Mouse (Mus musculus): Measurements from ENCODE around the gene Ogdh.

Gene Ogdh

GRCm38 (mm10) chr11:6294632-6295031, 3.2 kb downstream of the Ogdh start:
- DNase-seq (ENCODE audit: low spot score): no peak

DNA sequence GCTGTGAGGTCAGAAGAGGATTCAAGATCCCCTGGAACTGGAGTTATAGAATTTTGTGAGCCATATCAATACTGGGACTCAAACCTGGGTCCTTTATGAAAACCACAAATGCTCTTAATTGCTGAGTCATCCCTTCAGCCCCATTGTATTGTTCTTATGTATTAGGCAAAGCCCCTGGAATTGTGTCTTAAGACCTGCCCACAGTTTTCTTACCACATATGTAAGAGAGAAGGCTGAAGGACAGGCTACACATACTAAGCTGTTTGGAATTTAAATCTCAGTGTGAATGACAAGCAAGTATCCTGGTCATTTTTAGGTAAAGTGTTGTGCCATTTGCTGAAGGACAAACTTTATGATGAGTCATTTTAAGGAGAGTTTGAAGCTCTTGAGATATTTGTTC, 4.6 kb downstream of the Ogdh start:
- DNase-seq (ENCODE audit: low spot score): no peak

GRCm38 (mm10) chr11:6299435-6299834, 8.0 kb downstream of the Ogdh start:
- DNase-seq (ENCODE audit: low spot score): no peak

DNA sequence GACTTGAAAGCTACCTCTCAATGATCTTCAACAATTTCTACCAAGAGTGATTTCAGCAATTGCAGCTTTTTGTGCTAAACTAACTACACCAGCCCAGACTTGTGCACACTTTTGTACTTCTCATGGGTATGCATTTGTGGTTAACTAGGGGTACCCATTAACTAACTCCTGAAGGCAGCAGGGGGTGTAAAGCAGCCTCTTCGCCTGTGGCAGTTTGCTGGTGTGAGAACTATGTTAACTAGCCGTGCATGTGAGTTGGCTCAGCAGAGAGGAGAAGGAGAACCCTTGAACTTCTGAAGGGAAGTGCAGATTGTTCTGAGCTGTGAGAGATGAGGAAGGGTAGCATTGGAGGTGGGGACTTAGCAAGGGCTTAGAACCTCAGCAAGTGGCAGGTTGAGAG, 11.4 kb downstream of the Ogdh start:
- DNase-seq (ENCODE audit: low spot score): no peak

DNA sequence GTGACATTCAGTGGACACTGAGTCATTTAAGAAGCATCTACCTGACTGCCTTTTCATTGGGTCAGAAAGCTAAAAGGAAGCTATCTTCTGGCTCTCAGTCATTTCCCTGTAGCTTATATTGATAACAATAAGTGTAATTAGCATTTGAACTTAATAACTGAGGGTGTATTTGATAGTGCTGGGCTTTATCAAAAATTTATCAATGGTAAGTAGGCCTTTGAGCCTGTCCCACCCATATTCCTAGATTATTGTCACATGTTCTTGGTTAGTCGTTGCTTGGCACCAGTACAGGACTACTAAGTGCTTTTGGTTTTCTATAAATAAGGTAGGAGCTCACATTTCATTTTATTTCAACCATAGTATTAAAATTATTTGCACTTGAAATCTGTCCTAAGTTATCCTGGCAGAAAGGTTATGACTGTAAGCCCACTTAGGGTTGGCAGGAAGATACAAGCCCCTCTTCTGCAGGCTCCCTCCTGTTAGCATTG, 14.6 kb downstream of the Ogdh start:
- no peak for DNase-seq (ENCODE audit: low spot score)

- DNase-seq (ENCODE audit: low spot score): no peak
Observed at GRCm38 (mm10) chr11:6308181-6308580, 16.7 kb downstream of the Ogdh start.

DNA sequence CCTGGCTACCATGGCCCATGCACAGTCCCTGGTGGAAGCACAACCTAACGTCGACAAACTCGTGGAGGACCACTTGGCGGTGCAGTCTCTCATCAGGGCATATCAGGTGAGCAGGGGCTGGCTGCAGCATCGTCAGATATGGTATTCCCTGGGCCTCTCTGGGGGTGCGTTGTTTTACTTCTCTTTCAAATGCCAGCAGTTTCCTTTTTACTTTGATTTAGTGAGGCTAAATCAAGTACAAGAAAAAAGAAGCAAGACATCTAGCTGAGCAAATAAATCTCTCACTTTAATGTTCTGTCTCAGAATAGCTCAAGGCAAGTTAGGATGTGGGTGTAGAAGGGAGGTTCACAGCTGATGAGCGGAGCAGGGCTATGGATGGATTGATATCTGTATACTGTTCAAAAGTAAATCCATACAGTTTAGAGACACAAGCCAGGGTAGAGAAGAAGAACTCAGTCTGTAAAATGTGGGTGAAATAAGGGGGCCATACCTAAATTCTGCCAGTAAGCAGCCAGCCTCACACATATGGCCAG, 22.5 kb downstream of the Ogdh start:
- DNase-seq (ENCODE audit: low spot score): no peak

DNA sequence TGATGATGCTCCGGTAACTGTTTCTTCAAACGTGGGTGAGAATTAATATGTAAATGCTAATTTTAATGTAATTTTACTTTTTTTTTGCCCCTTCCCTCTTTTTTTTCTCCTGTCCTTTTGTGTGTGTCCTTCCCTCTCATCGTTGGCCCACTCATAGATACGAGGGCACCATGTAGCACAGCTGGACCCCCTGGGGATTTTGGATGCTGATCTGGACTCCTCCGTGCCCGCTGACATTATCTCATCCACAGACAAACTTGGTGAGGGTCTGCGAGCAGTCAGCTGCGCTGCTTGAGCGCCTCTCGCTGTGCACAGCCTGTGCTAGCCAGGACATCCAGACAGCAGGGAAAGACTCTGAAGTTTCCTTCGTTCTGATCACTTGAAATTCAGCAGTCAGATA, 25.4 kb downstream of the Ogdh start:
- DNase-seq (ENCODE audit: low spot score): no peak

DNA sequence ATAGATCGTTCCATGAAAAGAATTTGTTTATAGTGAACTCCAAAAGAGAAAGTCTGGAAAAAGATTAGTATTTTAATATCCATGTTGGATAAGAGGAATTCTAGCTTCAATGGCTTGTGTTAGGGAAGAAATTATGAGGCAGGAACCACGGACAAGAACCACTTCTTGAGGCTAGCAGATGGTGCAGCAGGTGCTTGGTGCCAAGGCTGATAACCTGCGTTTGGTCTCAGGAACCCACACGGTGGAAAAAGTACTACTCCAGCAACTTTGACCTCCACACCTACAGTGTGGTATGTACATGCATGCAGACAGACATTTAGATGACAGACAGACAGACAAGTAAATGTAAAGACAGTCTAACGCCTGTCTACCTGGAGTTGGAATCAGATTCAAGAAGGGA, 27.1 kb downstream of the Ogdh start:
- no peak for DNase-seq (ENCODE audit: low spot score)

DNA sequence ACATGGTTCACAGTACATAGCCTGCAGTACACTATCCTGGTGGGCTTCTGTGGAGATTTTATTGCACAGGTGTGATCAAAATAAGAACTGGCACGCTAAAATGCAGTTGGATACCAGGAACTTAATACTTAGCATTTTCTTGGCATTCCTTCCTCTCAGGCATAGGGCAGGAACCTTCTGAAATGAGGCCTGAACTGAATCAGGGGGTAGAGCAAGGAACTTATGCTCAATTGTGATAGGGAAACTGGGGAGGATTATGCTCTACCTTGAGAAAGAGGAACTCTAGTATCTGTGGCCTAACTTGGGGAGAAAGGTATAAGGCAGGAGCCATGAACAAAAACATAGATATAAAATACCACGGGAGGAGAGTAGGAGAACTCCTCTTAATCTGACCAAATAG, 27.9 kb downstream of the Ogdh start:
- no peak for DNase-seq (ENCODE audit: low spot score)

DNA sequence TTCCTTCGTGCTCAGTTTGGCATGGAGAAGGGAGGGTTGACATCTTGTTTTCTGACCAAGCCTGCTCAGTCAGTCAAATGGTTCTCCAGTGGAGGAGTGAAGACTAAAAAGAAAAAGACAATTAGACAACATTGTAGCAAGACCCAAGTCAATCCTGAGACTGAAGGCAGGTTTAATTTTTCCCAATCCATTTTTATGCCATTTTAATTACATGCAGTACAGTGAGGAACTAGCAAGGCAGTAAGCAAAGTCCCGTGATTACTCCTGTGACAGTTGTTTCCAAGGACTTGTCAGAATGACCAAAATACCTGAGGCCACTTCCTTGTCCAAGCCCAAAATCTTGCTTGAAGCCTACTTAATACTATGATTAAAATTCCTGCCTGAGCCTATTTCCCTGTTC, 30.7 kb downstream of the Ogdh start:
- DNase-seq (ENCODE audit: low spot score): no peak

GRCm38 (mm10) chr11:6323348-6323747, 31.9 kb downstream of the Ogdh start:
- no peak for DNase-seq (ENCODE audit: low spot score)

DNA sequence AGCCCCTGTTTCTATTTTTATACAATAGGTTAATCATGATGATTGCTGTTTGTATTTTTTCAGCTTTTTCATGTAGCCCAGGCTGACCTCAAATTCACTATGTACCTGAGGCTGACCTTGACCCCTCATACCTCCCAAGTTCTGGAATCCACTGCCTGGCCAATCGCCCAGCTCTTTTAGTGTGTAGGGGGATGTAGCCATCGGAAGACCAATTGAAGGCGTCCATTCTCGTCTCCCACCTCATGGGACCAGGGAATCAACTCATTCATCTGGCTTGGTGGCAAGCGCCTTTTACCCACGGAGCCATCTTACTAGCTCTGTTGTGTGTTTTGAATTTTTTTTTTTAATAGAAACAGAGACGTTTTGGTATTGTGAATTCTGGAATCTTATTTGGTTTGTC, 39.8 kb downstream of the Ogdh start:
- no peak for DNase-seq (ENCODE audit: low spot score)

DNA sequence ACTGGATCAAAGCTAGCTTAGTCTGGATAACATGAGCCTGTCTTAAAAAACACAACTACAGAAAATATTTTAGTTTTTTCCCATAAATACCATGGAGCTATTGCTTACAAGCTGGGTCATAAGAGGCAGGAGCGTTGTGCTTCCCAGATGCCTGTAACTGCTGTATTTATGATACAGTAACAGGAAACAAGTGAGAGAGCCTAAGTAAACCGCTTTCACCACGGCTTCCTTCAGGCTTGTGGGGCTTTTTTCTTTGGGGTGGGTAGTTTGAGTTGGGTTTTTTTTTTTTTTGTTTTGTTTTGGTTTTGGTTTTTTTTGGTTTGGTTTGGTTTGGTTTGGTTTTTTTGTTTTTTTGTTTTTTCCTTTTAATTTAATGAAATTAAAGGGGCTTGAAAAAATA, 41.2 kb downstream of the Ogdh start:
- no peak for DNase-seq (ENCODE audit: low spot score)

- DNase-seq (ENCODE audit: low spot score): no peak
Observed at GRCm38 (mm10) chr11:6333403-6333802, 42.0 kb downstream of the Ogdh start.

DNA sequence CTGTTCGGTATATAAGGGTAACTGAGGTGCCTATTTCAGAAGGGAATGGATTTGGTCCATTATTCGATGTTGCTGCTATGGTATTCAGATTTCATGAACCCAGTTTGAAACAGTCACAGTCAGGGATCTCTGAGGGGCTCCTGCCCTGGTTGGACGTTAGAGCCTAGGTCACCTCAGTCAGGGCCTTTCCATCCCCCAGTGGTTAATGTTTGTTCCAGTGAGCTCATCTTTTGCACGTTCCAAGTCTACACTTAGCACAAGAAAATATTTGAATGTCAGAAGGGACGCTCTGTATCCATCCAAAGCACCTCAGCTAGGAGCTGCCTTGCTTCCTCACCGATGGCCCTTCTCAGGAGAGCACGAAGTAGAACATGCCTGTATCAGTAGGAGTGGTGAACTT, 43.9 kb downstream of the Ogdh start:
- no peak for DNase-seq (ENCODE audit: low spot score)

- no peak for DNase-seq (ENCODE audit: low spot score)
Observed at GRCm38 (mm10) chr11:6336689-6337088, 45.3 kb downstream of the Ogdh start.

GRCm38 (mm10) chr11:6345956-6346355, 54.5 kb downstream of the Ogdh start:
- DNase-seq (ENCODE audit: low spot score): no peak

DNA sequence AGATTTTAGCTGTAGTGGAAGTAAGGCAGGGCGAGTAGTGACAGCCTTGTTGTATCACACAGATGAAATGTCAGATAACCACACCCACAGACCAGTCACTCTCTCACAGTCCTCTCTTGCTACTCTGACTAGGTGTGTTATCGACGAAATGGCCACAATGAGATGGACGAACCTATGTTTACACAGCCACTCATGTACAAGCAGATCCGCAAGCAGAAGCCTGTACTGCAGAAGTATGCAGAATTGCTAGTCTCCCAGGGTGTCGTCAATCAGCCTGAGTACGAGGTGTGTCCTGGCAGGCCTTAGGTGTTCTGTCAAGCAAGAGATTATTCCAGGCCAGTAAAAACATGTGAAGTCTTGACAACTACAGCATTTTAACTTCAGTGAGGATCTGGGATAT, 55.5 kb downstream of the Ogdh start:
- DNase-seq (ENCODE audit: low spot score): no peak

GRCm38 (mm10) chr11:6348681-6349200, 57.3 kb downstream of the Ogdh start:
- DNase-seq (ENCODE audit: low spot score): no peak

GRCm38 (mm10) chr11:6349586-6349985, 58.2 kb downstream of the Ogdh start:
- DNase-seq (ENCODE audit: low spot score): no peak

- DNase-seq (ENCODE audit: low spot score): no peak
Observed at GRCm38 (mm10) chr11:6355106-6355505, 63.7 kb downstream of the Ogdh start.

GRCm38 (mm10) chr11:6364581-6365275, 73.3 kb downstream of the Ogdh start:
- no peak for DNase-seq (ENCODE audit: low spot score)

GRCm38 (mm10) chr11:6365885-6366284, 74.5 kb downstream of the Ogdh start:
- DNase-seq (ENCODE audit: low spot score): peak; percentile 62
